Mouse (Mus musculus): Measurements from ENCODE around the gene C8b. TPM values are rescaled to one million over a fixed set of nuclear protein-coding genes. Genes with fewer than 3 reads are reported as not detected.

C8b gene
- 0.44 and 0.50 TPM in 2 replicates for polyA plus RNA-seq (2012; rRNA removed)

DNA sequence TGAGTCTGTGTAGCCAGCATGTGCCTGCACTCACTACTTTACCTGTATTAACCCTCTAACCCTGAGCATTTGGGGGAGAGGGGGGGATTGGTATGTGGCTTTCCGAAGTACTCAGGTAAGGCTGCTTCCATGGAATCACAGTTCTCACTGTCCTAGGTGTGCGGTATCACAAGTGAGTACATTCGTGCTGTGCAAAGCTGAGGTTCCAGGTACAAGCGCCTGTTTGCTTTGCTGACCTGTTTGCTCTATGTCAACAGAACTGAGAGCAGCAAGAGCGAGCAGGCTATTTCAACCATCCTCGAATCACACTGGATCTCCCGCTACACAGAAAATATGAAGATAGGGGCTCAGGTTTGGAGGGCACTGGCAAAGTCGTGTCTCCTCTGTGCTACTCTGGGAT lies at the start of gene C8b:
Gene C8b (plus strand): TSS at position 253 of the 400 bp plus-strand sequence.

Other genes starting within 250 kb of the C8b start
- gene Gm17662, start 91.0 kb downstream of the C8b start, polyA plus RNA-seq (2012; rRNA removed): not detected in 2 replicates
- 0.03 TPM in 1 of 2 replicates, not detected in the other for gene C8a, start 110.1 kb downstream of the C8b start, polyA plus RNA-seq (2012; rRNA removed)
- gene Fyb2, start 147.1 kb downstream of the C8b start, polyA plus RNA-seq (2012; rRNA removed): 1.4 and 1.5 TPM in 2 replicates

Data from ovary, adult 2 months (tissue).